Mouse (Mus musculus) midbrain, embryonic 14.5 days (tissue): ENCODE results near the gene Apoa4. TPM values are rescaled to one million over a fixed set of nuclear protein-coding genes. Genes with fewer than 3 reads are reported as not detected.

Experiments
- ATAC-seq: fragments of 200-750 bp; cut with Nextera tagmentation; 2 replicates; pipeline ENCODE4 v1.8.0; 2017; ENCODE audit warnings: moderate number of reproducible peaks, moderate library complexity; ENCODE audit not compliant: low FRiP score, low TSS enrichment
- DNase-seq: peaks from one replicate; pipeline ENCODE4 v3.0.0-alpha.2; 2015
- H3K27ac ChIP-seq: fragments of 300-500 bp; sonication (generic); replicated peaks from 2 replicates; pipeline ENCODE4 v1.5.1; 2014; ENCODE audit warnings: mild to moderate bottlenecking, low read depth, low read length, moderate library complexity
- H3K27me3 ChIP-seq: fragments of 300-500 bp; sonication (generic); 2 replicates; pipeline ENCODE4 v1.6.1; 2014; ENCODE audit warnings: low read length, control low read depth, mixed read lengths; ENCODE audit not compliant: control insufficient read depth, insufficient read depth
- H3K36me3 ChIP-seq: fragments of 300-500 bp; sonication (generic); 2 replicates; pipeline ENCODE4 v1.6.1; 2014; ENCODE audit warnings: low read length, control low read depth; ENCODE audit not compliant: control insufficient read depth, insufficient read depth
- H3K4me1 ChIP-seq: fragments of 300-500 bp; sonication (generic); 2 replicates; pipeline ENCODE4 v1.6.1; 2014; ENCODE audit warnings: mild to moderate bottlenecking, antibody characterized with exemption, low read length, control low read depth; ENCODE audit not compliant: control insufficient read depth, insufficient read depth
- H3K4me2 ChIP-seq: fragments of 300-500 bp; sonication (generic); 2 replicates; pipeline ENCODE4 v1.6.1; 2014; ENCODE audit warnings: mild to moderate bottlenecking, low read length, moderate library complexity
- H3K4me3 ChIP-seq: fragments of 300-500 bp; sonication (generic); replicated peaks from 2 replicates; pipeline ENCODE4 v1.5.1; 2014; ENCODE audit warnings: low read depth, low read length
- H3K9ac ChIP-seq: fragments of 300-500 bp; sonication (generic); replicated peaks from 2 replicates; pipeline ENCODE4 v1.6.1; 2014; ENCODE audit warnings: mild to moderate bottlenecking, low read length, moderate library complexity
- H3K9me3 ChIP-seq: fragments of 300-500 bp; sonication (generic); 2 replicates; pipeline ENCODE4 v1.6.1; 2016; ENCODE audit warnings: low read length, control low read depth, mixed read lengths; ENCODE audit not compliant: control insufficient read depth
- WGBS: fragments of 180-500 bp; shearing (Covaris S2); extraction: QIAGEN DNeasy Blood & Tissue Kit; methylation state at CpG from one replicate; pipeline ENCODE4 v1.1.7; 2014; 5-methylcytosine and 5-hydroxymethylcytosine counted together
- polyA plus RNA-seq: library from polyadenylated mRNA; unstranded; fragments of >200 nt; fragmentation: Nextera tagmentation; extraction: Ambion mirVana; gene quantifications from 2 replicates; pipeline ENCODE4 v1.2.1, GENCODE M21; 2014

Apoa4 gene
- polyA plus RNA-seq, 1 experiment from 2014 or later = not detected

- ATAC-seq (peak; percentile 95), DNase-seq (peak; percentile 94)
- H3K4me3 ChIP-seq = peak within 1 kb of the TSS; percentile 70
- H3K36me3 ChIP-seq = peaks cover 34% of the 10 kb centered on the region
- H3K4me1 ChIP-seq = peaks cover 5% of the 10 kb centered on the region
- H3K9me3 ChIP-seq = no peaks in the 10 kb centered on the region
- H3K9ac ChIP-seq = peak within 1 kb of the TSS; percentile 60
- 6% methylated on average over 45 of the region's 45 CpGs for WGBS
- H3K4me2 ChIP-seq = peak within 1 kb of the TSS; percentile 93
- H3K27me3 ChIP-seq = peaks cover 6% of the 10 kb centered on the region; the same call in 1 of the 2 replicates
- peak within 1 kb of the TSS; percentile 64; the same call in 1 of the 2 replicates for H3K27ac ChIP-seq
Observed at GRCm38 (mm10) chr9:46272677-46273454, 32.4 kb downstream of the Apoa4 start, which contains the start of gene Zpr1. Gene Zpr1 (plus strand): TSS chr9:46273064.

- H3K36me3 ChIP-seq = peaks cover 47% of the 10 kb centered on the region
- 91% methylated on average over 9 of the region's 9 CpGs for WGBS
Observed at GRCm38 (mm10) chr9:46274494-46274893, 34.0 kb downstream of the Apoa4 start.

GRCm38 (mm10) chr9:46282631-46283436, 42.3 kb downstream of the Apoa4 start, which contains the start of gene Bud13:
Gene Bud13 (plus strand): TSS chr9:46283008.
- WGBS = under 1% methylated on average over 55 of the region's 55 CpGs
- Histone ChIP-seq H3K4me2 (peak within 1 kb of the TSS; percentile 78), H3K27me3 (no peaks in the 10 kb centered on the region), H3K27ac (peak within 1 kb of the TSS; percentile 60), H3K36me3 (peaks cover 54% of the 10 kb centered on the region), H3K4me3 (peak within 1 kb of the TSS; percentile 71), H3K4me1 (peaks cover 9% of the 10 kb centered on the region), H3K9ac (peak within 1 kb of the TSS; percentile 68), H3K9me3 (no peaks in the 10 kb centered on the region)
- DNase-seq (peak; percentile 94), ATAC-seq (peak; percentile 84)

More at GRCm38 (mm10) chr9:46274494-46274893, 34.0 kb downstream of the Apoa4 start:
- Histone ChIP-seq H3K27me3 (peaks cover 6% of the 10 kb centered on the region; the same call in 1 of the 2 replicates), H3K4me1 (peaks cover 5% of the 10 kb centered on the region), H3K4me2 (no peak overlapping the region), H3K9me3 (no peaks in the 10 kb centered on the region), H3K27ac (no peak overlapping the region), H3K4me3 (no peak overlapping the region), H3K9ac (no peak overlapping the region)
- no peak for ATAC-seq
- no peak for DNase-seq

Other genes starting within 250 kb of the Apoa4 start
- 291 and 338 TPM in 2 replicates for gene Pafah1b2, start 228.0 kb upstream of the Apoa4 start, polyA plus RNA-seq
- 10.3 and 11.4 TPM in 2 replicates for gene Sik3, start 227.9 kb upstream of the Apoa4 start, polyA plus RNA-seq
- 4.2 and 5.4 TPM in 2 replicates for gene Apoa1, start 12.1 kb upstream of the Apoa4 start, polyA plus RNA-seq
- not detected in 2 replicates for gene Apoc3, start 5.1 kb upstream of the Apoa4 start, polyA plus RNA-seq
- gene Apoa5, start 27.9 kb downstream of the Apoa4 start, polyA plus RNA-seq = not detected in 2 replicates
- 55.3 and 60.3 TPM in 2 replicates for gene Zpr1, start 32.4 kb downstream of the Apoa4 start, polyA plus RNA-seq
- gene Bud13, start 42.3 kb downstream of the Apoa4 start, polyA plus RNA-seq = 15.5 and 16.9 TPM in 2 replicates
- not detected in 2 replicates for gene 4931429L15Rik, start 79.3 kb downstream of the Apoa4 start, polyA plus RNA-seq